Mouse (Mus musculus): Measurements from ENCODE around the gene Lrrfip2. TPM values are rescaled to one million over a fixed set of nuclear protein-coding genes. Genes with fewer than 3 reads are reported as not detected.

Gene Lrrfip2
- polyA plus RNA-seq, 1 experiment from 2014 or later, result 52.8 TPM

GRCm38 (mm10) chr9:111122446-111122845 lies 5.1 kb downstream of the Lrrfip2 start:
- no peak for ATAC-seq (ENCODE audit: low FRiP score)
- 86% methylated on average over 5 of the region's 5 CpGs for WGBS
- H3K36me3 ChIP-seq (replicated peaks), result no peaks in the 10 kb centered on the region

GRCm38 (mm10) chr9:111123336-111123735 lies 5.9 kb downstream of the Lrrfip2 start:
- Histone ChIP-seq H3K4me2 (no peak overlapping the region), H3K36me3 (replicated peaks) (no peaks in the 10 kb centered on the region), H3K9me3 (no peaks in the 10 kb centered on the region), H3K4me1 (peaks cover 19% of the 10 kb centered on the region), H3K4me3 (replicated peaks) (no peak overlapping the region), H3K9ac (no peak overlapping the region), H3K27ac (no peak overlapping the region), H3K27me3 (no peaks in the 10 kb centered on the region)
- no peak for ATAC-seq (ENCODE audit: low FRiP score)
- WGBS, result 83% methylated on average over 2 of the region's 2 CpGs

More at GRCm38 (mm10) chr9:111122446-111122845, 5.1 kb downstream of the Lrrfip2 start:
- Histone ChIP-seq H3K4me1 (peaks cover 21% of the 10 kb centered on the region), H3K4me3 (replicated peaks) (no peak overlapping the region), H3K27me3 (no peaks in the 10 kb centered on the region), H3K27ac (no peak overlapping the region), H3K4me2 (no peak overlapping the region), H3K9ac (no peak overlapping the region), H3K9me3 (no peaks in the 10 kb centered on the region)

- Histone ChIP-seq H3K4me2 (no peak overlapping the region), H3K9me3 (no peaks in the 10 kb centered on the region), H3K4me3 (replicated peaks) (no peak overlapping the region), H3K27me3 (no peaks in the 10 kb centered on the region), H3K9ac (no peak overlapping the region), H3K27ac (no peak overlapping the region), H3K36me3 (replicated peaks) (no peaks in the 10 kb centered on the region), H3K4me1 (peaks cover 9% of the 10 kb centered on the region; the same call in 1 of the 2 replicates)
- 90% methylated on average over 4 of the region's 4 CpGs for WGBS
- no peak for ATAC-seq (ENCODE audit: low FRiP score)
Measured at GRCm38 (mm10) chr9:111124440-111124839, 7.0 kb downstream of the Lrrfip2 start.

- WGBS, result 76% methylated on average over 4 of the region's 4 CpGs
- no peak overlapping the region for H3K4me3 ChIP-seq (replicated peaks)
Measured at GRCm38 (mm10) chr9:111126735-111127134, 9.3 kb downstream of the Lrrfip2 start.

GRCm38 (mm10) chr9:111127749-111128148 lies 10.4 kb downstream of the Lrrfip2 start:
- no peak overlapping the region for H3K4me3 ChIP-seq (replicated peaks)
- ATAC-seq (ENCODE audit: low FRiP score), result no peak
- no peak overlapping the region for H3K27ac ChIP-seq
- H3K4me1 ChIP-seq, result no peaks in the 10 kb centered on the region
- H3K9ac ChIP-seq, result no peak overlapping the region
- WGBS, result 88% methylated on average over 4 of the region's 4 CpGs
- H3K36me3 ChIP-seq (replicated peaks), result no peaks in the 10 kb centered on the region
- H3K9me3 ChIP-seq, result no peaks in the 10 kb centered on the region
- no peaks in the 10 kb centered on the region for H3K27me3 ChIP-seq
- no peak overlapping the region for H3K4me2 ChIP-seq

More at GRCm38 (mm10) chr9:111126735-111127134, 9.3 kb downstream of the Lrrfip2 start:
- ATAC-seq (ENCODE audit: low FRiP score), result no peak
- Histone ChIP-seq H3K27me3 (no peaks in the 10 kb centered on the region), H3K27ac (no peak overlapping the region), H3K9ac (no peak overlapping the region), H3K36me3 (replicated peaks) (no peaks in the 10 kb centered on the region), H3K9me3 (no peaks in the 10 kb centered on the region), H3K4me1 (no peaks in the 10 kb centered on the region), H3K4me2 (no peak overlapping the region)

GRCm38 (mm10) chr9:111130126-111130525 lies 12.7 kb downstream of the Lrrfip2 start:
- 88% methylated on average over 2 of the region's 2 CpGs for WGBS
- Histone ChIP-seq H3K4me3 (replicated peaks) (no peak overlapping the region), H3K36me3 (replicated peaks) (no peaks in the 10 kb centered on the region), H3K9me3 (no peaks in the 10 kb centered on the region), H3K9ac (no peak overlapping the region), H3K4me1 (no peaks in the 10 kb centered on the region), H3K27me3 (no peaks in the 10 kb centered on the region), H3K4me2 (no peak overlapping the region), H3K27ac (no peak overlapping the region)
- no peak for ATAC-seq (ENCODE audit: low FRiP score)

- ATAC-seq (ENCODE audit: low FRiP score), result no peak
- no peak overlapping the region for H3K4me3 ChIP-seq (replicated peaks)
Measured at GRCm38 (mm10) chr9:111138161-111138560, 20.8 kb downstream of the Lrrfip2 start.

GRCm38 (mm10) chr9:111142721-111143120 lies 25.3 kb downstream of the Lrrfip2 start:
- Histone ChIP-seq H3K4me1 (no peaks in the 10 kb centered on the region), H3K9me3 (no peaks in the 10 kb centered on the region), H3K36me3 (replicated peaks) (peaks cover 5% of the 10 kb centered on the region; the same call in 1 of the 2 replicates), H3K9ac (no peak overlapping the region), H3K4me2 (no peak overlapping the region), H3K4me3 (replicated peaks) (no peak overlapping the region), H3K27ac (no peak overlapping the region), H3K27me3 (no peaks in the 10 kb centered on the region)
- WGBS, result 95% methylated on average over 6 of the region's 6 CpGs
- ATAC-seq (ENCODE audit: low FRiP score), result no peak

More at GRCm38 (mm10) chr9:111138161-111138560, 20.8 kb downstream of the Lrrfip2 start:
- Histone ChIP-seq H3K4me1 (no peaks in the 10 kb centered on the region), H3K36me3 (replicated peaks) (peaks cover 5% of the 10 kb centered on the region; the same call in 1 of the 2 replicates), H3K27me3 (no peaks in the 10 kb centered on the region), H3K4me2 (no peak overlapping the region), H3K9me3 (no peaks in the 10 kb centered on the region), H3K27ac (no peak overlapping the region), H3K9ac (no peak overlapping the region)
- WGBS, result 95% methylated on average over 9 of the region's 9 CpGs

- Histone ChIP-seq H3K27ac (no peak overlapping the region), H3K4me2 (no peak overlapping the region), H3K27me3 (no peaks in the 10 kb centered on the region), H3K4me3 (replicated peaks) (no peak overlapping the region), H3K4me1 (no peaks in the 10 kb centered on the region), H3K9me3 (no peaks in the 10 kb centered on the region), H3K36me3 (replicated peaks) (peaks cover 5% of the 10 kb centered on the region; the same call in 1 of the 2 replicates), H3K9ac (no peak overlapping the region)
- ATAC-seq (ENCODE audit: low FRiP score), result no peak
- 93% methylated on average over 1 of the region's 1 CpGs for WGBS
Measured at GRCm38 (mm10) chr9:111143387-111143786, 26.0 kb downstream of the Lrrfip2 start.

- no peak for ATAC-seq (ENCODE audit: low FRiP score)
- 100% methylated on average over 1 of the region's 1 CpGs for WGBS
Measured at GRCm38 (mm10) chr9:111144711-111145110, 27.3 kb downstream of the Lrrfip2 start.

GRCm38 (mm10) chr9:111145497-111146190 lies 28.3 kb downstream of the Lrrfip2 start:
- H3K4me1 ChIP-seq, result no peaks in the 10 kb centered on the region
- no peaks in the 10 kb centered on the region for H3K27me3 ChIP-seq
- WGBS, result 89% methylated on average over 3 of the region's 3 CpGs
- H3K9me3 ChIP-seq, result no peaks in the 10 kb centered on the region
- no peak overlapping the region for H3K27ac ChIP-seq
- no peak overlapping the region for H3K4me3 ChIP-seq (replicated peaks)
- no peak overlapping the region for H3K4me2 ChIP-seq
- ATAC-seq (ENCODE audit: low FRiP score), result no peak
- no peak overlapping the region for H3K9ac ChIP-seq
- peaks cover 5% of the 10 kb centered on the region; the same call in 1 of the 2 replicates for H3K36me3 ChIP-seq (replicated peaks)

More at GRCm38 (mm10) chr9:111144711-111145110, 27.3 kb downstream of the Lrrfip2 start:
- no peak overlapping the region for H3K4me2 ChIP-seq
- H3K4me3 ChIP-seq (replicated peaks), result no peak overlapping the region
- no peaks in the 10 kb centered on the region for H3K9me3 ChIP-seq
- no peak overlapping the region for H3K9ac ChIP-seq
- H3K27me3 ChIP-seq, result no peaks in the 10 kb centered on the region
- no peaks in the 10 kb centered on the region for H3K4me1 ChIP-seq
- peaks cover 5% of the 10 kb centered on the region; the same call in 1 of the 2 replicates for H3K36me3 ChIP-seq (replicated peaks)
- no peak overlapping the region for H3K27ac ChIP-seq

GRCm38 (mm10) chr9:111146216-111146798 lies 28.9 kb downstream of the Lrrfip2 start:
- Histone ChIP-seq H3K27me3 (no peaks in the 10 kb centered on the region), H3K36me3 (replicated peaks) (peaks cover 5% of the 10 kb centered on the region; the same call in 1 of the 2 replicates), H3K27ac (no peak overlapping the region), H3K4me2 (no peak overlapping the region), H3K4me3 (replicated peaks) (no peak overlapping the region), H3K9me3 (no peaks in the 10 kb centered on the region), H3K9ac (no peak overlapping the region), H3K4me1 (no peaks in the 10 kb centered on the region)
- WGBS, result 94% methylated on average over 7 of the region's 7 CpGs
- no peak for ATAC-seq (ENCODE audit: low FRiP score)
